Mouse (Mus musculus): ENCODE measurements around the gene Klf15. TPM values are rescaled to one million over a fixed set of nuclear protein-coding genes. Genes with fewer than 3 reads are reported as not detected.

Gene Klf15
- polyA plus RNA-seq, 1 experiment: 131 TPM

- Histone ChIP-seq H3K4me1 (ENCODE audit: control insufficient read depth, insufficient read depth, low read length) (peaks cover 47% of the 10 kb centered on the region), H3K36me3 (ENCODE audit: control insufficient read depth, insufficient read depth, low read length) (peaks cover 1% of the 10 kb centered on the region; the same call in 1 of the 2 replicates), H3K4me3 (ENCODE audit: insufficient read depth, low read depth, low read length) (peak overlapping the region; percentile 89), H3K27me3 (replicated peaks; ENCODE audit: control insufficient read depth, insufficient read depth, low read length) (no peaks in the 10 kb centered on the region), H3K27ac (ENCODE audit: insufficient read depth, low read depth, low read length) (peak overlapping the region; percentile 96)
- WGBS: under 1% methylated on average over 31 of the region's 31 CpGs
- TF ChIP-seq POLR2A (IDR thresholded peaks at IDR 0.05; ENCODE audit: low read depth, low read length) (no peak), CTCF (conservative IDR thresholded peaks at IDR 0.05; ENCODE audit: insufficient read depth, insufficient read length, low read depth, low read length) (no peak)
- peak; percentile 98 for DNase-seq
Measured at GRCm38 (mm10) chr6:90463228-90463862, 969 bp downstream of the Klf15 start.

- peaks cover 52% of the 10 kb centered on the region for H3K4me1 ChIP-seq (ENCODE audit: control insufficient read depth, insufficient read depth, low read length)
- no peak for DNase-seq
- TF ChIP-seq POLR2A (IDR thresholded peaks at IDR 0.05; ENCODE audit: low read depth, low read length) (no peak), CTCF (conservative IDR thresholded peaks at IDR 0.05; ENCODE audit: insufficient read depth, insufficient read length, low read depth, low read length) (no peak)
- no peaks in the 10 kb centered on the region for H3K27me3 ChIP-seq (replicated peaks; ENCODE audit: control insufficient read depth, insufficient read depth, low read length)
- 41% methylated on average over 7 of the region's 7 CpGs for WGBS
- peak overlapping the region; percentile 85 for H3K27ac ChIP-seq (ENCODE audit: insufficient read depth, low read depth, low read length)
- H3K36me3 ChIP-seq (ENCODE audit: control insufficient read depth, insufficient read depth, low read length): peaks cover 1% of the 10 kb centered on the region; the same call in 1 of the 2 replicates
- peak overlapping the region; percentile 89 for H3K4me3 ChIP-seq (ENCODE audit: insufficient read depth, low read depth, low read length)
Measured at GRCm38 (mm10) chr6:90463890-90464421, 1.6 kb downstream of the Klf15 start.

- no peak overlapping the region for H3K4me3 ChIP-seq (ENCODE audit: insufficient read depth, low read depth, low read length)
- H3K27ac ChIP-seq (ENCODE audit: insufficient read depth, low read depth, low read length): peak overlapping the region; percentile 29
- 89% methylated on average over 11 of the region's 11 CpGs for WGBS
- H3K4me1 ChIP-seq (ENCODE audit: control insufficient read depth, insufficient read depth, low read length): peaks cover 59% of the 10 kb centered on the region
- peak; percentile 15 for DNase-seq
- peaks cover 1% of the 10 kb centered on the region; the same call in 1 of the 2 replicates for H3K36me3 ChIP-seq (ENCODE audit: control insufficient read depth, insufficient read depth, low read length)
- TF ChIP-seq POLR2A (IDR thresholded peaks at IDR 0.05; ENCODE audit: low read depth, low read length) (no peak), CTCF (conservative IDR thresholded peaks at IDR 0.05; ENCODE audit: insufficient read depth, insufficient read length, low read depth, low read length) (no peak)
- no peaks in the 10 kb centered on the region for H3K27me3 ChIP-seq (replicated peaks; ENCODE audit: control insufficient read depth, insufficient read depth, low read length)
Measured at GRCm38 (mm10) chr6:90465028-90465640, 2.8 kb downstream of the Klf15 start.

- 63% methylated on average over 10 of the region's 10 CpGs for WGBS
- H3K27ac ChIP-seq (ENCODE audit: insufficient read depth, low read depth, low read length): peak overlapping the region; percentile 12; the same call in 1 of the 2 replicates
- peak; percentile 72 for DNase-seq
- H3K36me3 ChIP-seq (ENCODE audit: control insufficient read depth, insufficient read depth, low read length): peaks cover 1% of the 10 kb centered on the region; the same call in 1 of the 2 replicates
- TF ChIP-seq CTCF (conservative IDR thresholded peaks at IDR 0.05; ENCODE audit: insufficient read depth, insufficient read length, low read depth, low read length) (no peak), POLR2A (IDR thresholded peaks at IDR 0.05; ENCODE audit: low read depth, low read length) (no peak)
- no peak overlapping the region for H3K4me3 ChIP-seq (ENCODE audit: insufficient read depth, low read depth, low read length)
- peaks cover 67% of the 10 kb centered on the region for H3K4me1 ChIP-seq (ENCODE audit: control insufficient read depth, insufficient read depth, low read length)
- no peaks in the 10 kb centered on the region for H3K27me3 ChIP-seq (replicated peaks; ENCODE audit: control insufficient read depth, insufficient read depth, low read length)
Measured at GRCm38 (mm10) chr6:90466079-90466478, 3.7 kb downstream of the Klf15 start.

DNA sequence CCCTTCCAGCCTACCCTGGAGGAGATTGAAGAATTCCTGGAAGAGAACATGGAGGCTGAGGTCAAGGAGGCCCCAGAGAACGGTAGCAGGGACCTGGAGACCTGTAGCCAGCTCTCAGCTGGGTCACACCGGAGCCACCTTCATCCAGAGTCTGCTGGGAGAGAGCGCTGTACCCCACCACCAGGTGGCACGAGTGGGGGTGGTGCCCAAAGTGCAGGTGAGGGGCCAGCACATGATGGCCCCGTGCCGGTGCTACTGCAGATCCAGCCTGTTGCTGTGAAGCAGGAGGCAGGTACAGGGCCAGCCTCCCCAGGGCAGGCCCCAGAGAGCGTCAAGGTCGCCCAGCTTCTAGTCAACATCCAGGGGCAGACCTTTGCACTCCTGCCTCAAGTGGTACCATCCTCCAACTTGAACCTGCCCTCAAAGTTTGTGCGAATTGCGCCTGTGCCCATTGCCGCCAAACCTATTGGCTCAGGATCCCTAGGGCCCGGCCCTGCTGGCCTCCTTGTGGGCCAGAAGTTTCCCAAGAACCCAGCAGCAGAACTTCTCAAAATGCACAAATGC lies 4.6 kb downstream of the Klf15 start:
- peak; percentile 83 for DNase-seq
- TF ChIP-seq POLR2A (IDR thresholded peaks at IDR 0.05; ENCODE audit: low read depth, low read length) (no peak), CTCF (conservative IDR thresholded peaks at IDR 0.05; ENCODE audit: insufficient read depth, insufficient read length, low read depth, low read length) (0 out of 2 replicates have a peak, but pooled peaks have one; percentile 24)
- WGBS: 68% methylated on average over 12 of the region's 12 CpGs
- peaks cover 1% of the 10 kb centered on the region; the same call in 1 of the 2 replicates for H3K36me3 ChIP-seq (ENCODE audit: control insufficient read depth, insufficient read depth, low read length)
- H3K4me1 ChIP-seq (ENCODE audit: control insufficient read depth, insufficient read depth, low read length): peaks cover 68% of the 10 kb centered on the region
- H3K27ac ChIP-seq (ENCODE audit: insufficient read depth, low read depth, low read length): peak overlapping the region; percentile 17; the same call in 1 of the 2 replicates
- no peak overlapping the region for H3K4me3 ChIP-seq (ENCODE audit: insufficient read depth, low read depth, low read length)
- H3K27me3 ChIP-seq (replicated peaks; ENCODE audit: control insufficient read depth, insufficient read depth, low read length): no peaks in the 10 kb centered on the region

GRCm38 (mm10) chr6:90468216-90468615 lies 5.8 kb downstream of the Klf15 start:
- no peak for DNase-seq
- peaks cover 75% of the 10 kb centered on the region for H3K4me1 ChIP-seq (ENCODE audit: control insufficient read depth, insufficient read depth, low read length)

More at GRCm38 (mm10) chr6:90468216-90468615, 5.8 kb downstream of the Klf15 start:
- H3K36me3 ChIP-seq (ENCODE audit: control insufficient read depth, insufficient read depth, low read length): peaks cover 1% of the 10 kb centered on the region; the same call in 1 of the 2 replicates
- H3K4me3 ChIP-seq (ENCODE audit: insufficient read depth, low read depth, low read length): no peak overlapping the region
- H3K27me3 ChIP-seq (replicated peaks; ENCODE audit: control insufficient read depth, insufficient read depth, low read length): no peaks in the 10 kb centered on the region
- TF ChIP-seq CTCF (conservative IDR thresholded peaks at IDR 0.05; ENCODE audit: insufficient read depth, insufficient read length, low read depth, low read length) (no peak), POLR2A (IDR thresholded peaks at IDR 0.05; ENCODE audit: low read depth, low read length) (no peak)
- WGBS: 51% methylated on average over 1 of the region's 1 CpGs
- H3K27ac ChIP-seq (ENCODE audit: insufficient read depth, low read depth, low read length): no peak overlapping the region

Data from kidney, adult 2 months (tissue).